Mouse (Mus musculus): ENCODE data around the gene Ap3b1.

Gene Ap3b1

DNA sequence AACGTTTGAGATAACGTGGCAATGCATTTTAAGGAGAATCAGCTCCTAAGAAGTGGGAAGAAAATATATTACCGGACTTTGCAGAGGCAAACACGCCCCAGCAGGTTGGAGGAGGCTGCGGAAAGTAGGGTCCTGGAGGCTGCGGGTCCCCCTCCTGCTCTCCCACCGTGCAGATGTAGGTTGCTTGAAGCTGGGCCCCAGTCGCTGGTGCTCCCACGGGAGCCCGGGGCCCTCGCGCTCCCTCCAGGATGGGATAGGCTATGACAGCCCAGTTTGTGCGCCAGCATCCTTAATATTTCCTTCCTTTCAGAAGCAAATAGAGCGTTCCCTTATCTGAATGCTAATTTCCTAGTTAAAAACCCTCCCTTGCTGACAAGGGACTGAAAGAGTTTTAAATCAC lies 236.5 kb downstream of the Ap3b1 start:
- no peak for DNase-seq (ENCODE audit: low read depth, low spot score)

- no peak for DNase-seq (ENCODE audit: low read depth, low spot score)
Measured at GRCm38 (mm10) chr13:94595701-94596361, 237.1 kb downstream of the Ap3b1 start.

GRCm38 (mm10) chr13:94596386-94597033 lies 237.8 kb downstream of the Ap3b1 start:
- DNase-seq (ENCODE audit: low read depth, low spot score) = no peak

DNA sequence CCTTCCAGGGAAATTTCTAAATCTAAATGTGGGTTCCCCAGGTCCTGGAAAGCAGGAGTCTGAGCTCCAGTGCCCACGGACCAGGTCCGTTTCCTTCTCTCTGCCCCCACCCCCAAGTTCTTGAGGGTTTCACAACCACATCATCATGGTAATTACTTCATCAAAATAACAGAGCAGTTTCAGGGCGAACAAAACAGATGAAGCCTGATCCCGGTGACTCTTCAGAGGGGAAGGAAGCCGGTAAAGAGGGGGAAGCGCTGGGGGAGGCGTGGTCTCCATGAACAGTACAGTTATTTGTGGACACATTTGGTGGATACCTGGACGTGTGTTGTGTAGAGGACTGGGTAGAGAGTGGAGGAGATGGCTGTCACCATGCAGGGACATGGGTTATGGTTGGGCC lies 241.0 kb downstream of the Ap3b1 start:
- no peak for DNase-seq (ENCODE audit: low read depth, low spot score)

DNA sequence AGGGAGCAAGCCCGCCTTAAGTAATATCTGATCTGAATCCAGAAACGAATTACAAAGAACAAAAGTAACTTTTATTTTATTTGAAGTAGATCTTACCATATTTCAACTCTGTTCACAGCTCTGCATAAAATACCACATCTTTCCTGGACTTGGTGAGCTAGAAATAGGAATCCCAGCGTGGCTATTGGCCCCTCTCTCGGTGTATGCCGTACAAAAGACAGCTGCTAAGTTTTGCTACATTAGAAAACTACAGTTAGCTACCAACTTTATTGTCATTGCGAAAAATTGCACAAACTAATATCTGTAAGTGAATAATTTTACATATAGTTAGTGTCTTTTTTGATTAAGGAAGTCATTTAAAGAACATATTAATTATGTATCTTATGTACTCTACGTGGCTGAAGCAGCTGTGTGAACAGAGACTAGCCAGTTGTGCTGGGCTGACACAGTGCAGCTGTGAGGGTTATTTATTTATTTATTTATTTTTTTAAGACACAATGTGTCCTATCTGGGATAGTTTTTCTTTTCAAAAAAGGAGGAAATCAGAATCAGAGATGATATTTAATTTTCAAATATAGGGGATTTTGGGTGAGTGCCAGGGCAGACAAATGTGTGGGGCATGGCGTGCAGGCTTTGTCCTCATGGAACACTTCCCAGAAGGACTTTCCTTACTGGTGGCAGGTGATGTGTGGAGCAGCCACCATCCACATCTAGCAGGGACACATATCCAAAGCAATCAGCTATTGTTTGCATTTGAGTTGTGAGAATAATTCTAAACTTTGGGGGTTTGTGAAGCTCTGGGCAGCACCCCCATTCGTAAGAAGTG lies 248.5 kb downstream of the Ap3b1 start:
- no peak for DNase-seq (ENCODE audit: low read depth, low spot score)

GRCm38 (mm10) chr13:94607861-94608223 lies 249.1 kb downstream of the Ap3b1 start:
- no peak for DNase-seq (ENCODE audit: low read depth, low spot score)

GRCm38 (mm10) chr13:94608420-94608831 lies 249.7 kb downstream of the Ap3b1 start:
- DNase-seq (ENCODE audit: low read depth, low spot score) = no peak

DNA sequence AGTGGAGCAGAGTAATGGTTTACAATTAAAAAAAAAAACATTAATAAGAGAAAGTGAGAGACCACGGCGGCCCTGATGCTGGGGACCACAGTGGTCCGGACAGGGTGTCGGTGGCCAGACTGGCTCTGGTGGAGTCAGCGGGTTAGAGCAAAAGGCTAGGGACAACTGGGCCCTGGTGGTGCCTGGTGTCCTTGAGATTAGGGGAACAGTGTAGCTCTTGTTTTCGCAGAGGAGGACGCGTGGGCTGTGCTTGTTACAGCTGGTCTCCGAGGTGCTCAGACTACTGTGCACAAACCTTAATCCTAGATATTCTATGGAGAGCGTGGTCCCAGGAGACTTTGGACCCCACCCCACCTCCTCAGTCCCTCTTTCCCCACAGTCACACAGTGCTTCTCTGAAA lies 250.2 kb downstream of the Ap3b1 start:
- DNase-seq (ENCODE audit: low read depth, low spot score) = no peak

Data from retina, postnatal 7 days (tissue).